Mouse (Mus musculus) gonadal fat pad, adult 2 months (tissue): ENCODE results near the gene Ndufs8. TPM values are rescaled to one million over a fixed set of nuclear protein-coding genes. Genes with fewer than 3 reads are reported as not detected.

Experiments
- DNase-seq: peaks from one replicate; pipeline ENCODE4 v3.0.0-alpha.2; 2012; ENCODE audit warnings: low read depth
- polyA plus RNA-seq: library from polyadenylated mRNA; depleted of rRNA; stranded (reverse); fragments of >200 nt; gene quantifications from 2 replicates; pipeline ENCODE4 v1.2.3, GENCODE M21; 2012

Ndufs8 gene
- polyA plus RNA-seq, 1 experiment: 260 TPM

- DNase-seq: no peak
Observed at GRCm38 (mm10) chr19:3931716-3932115, 19.1 kb upstream of the Ndufs8 start.

GRCm38 (mm10) chr19:3930262-3931057 is 17.9 kb upstream of the Ndufs8 start:
- no peak for DNase-seq

GRCm38 (mm10) chr19:3929211-3929941 is 16.8 kb upstream of the Ndufs8 start, which contains the start of gene Aldh3b1:
Gene Aldh3b1 (minus strand): TSS chr19:3929808.
- no peak for DNase-seq

GRCm38 (mm10) chr19:3928779-3929178 is 16.2 kb upstream of the Ndufs8 start:
- no peak for DNase-seq

- no peak for DNase-seq
Observed at GRCm38 (mm10) chr19:3927989-3928388, 15.4 kb upstream of the Ndufs8 start.

- no peak for DNase-seq
Observed at GRCm38 (mm10) chr19:3926685-3927084, 14.1 kb upstream of the Ndufs8 start.

- no peak for DNase-seq
Observed at GRCm38 (mm10) chr19:3926279-3926678, 13.7 kb upstream of the Ndufs8 start.

- no peak for DNase-seq
Observed at GRCm38 (mm10) chr19:3925859-3926258, 13.3 kb upstream of the Ndufs8 start.

GRCm38 (mm10) chr19:3924868-3925267 is 12.3 kb upstream of the Ndufs8 start:
- DNase-seq: no peak

- DNase-seq: no peak
Observed at GRCm38 (mm10) chr19:3924190-3924589, 11.6 kb upstream of the Ndufs8 start.

- no peak for DNase-seq
Observed at GRCm38 (mm10) chr19:3923586-3923985, 11.0 kb upstream of the Ndufs8 start.

GRCm38 (mm10) chr19:3922661-3923371 is 10.2 kb upstream of the Ndufs8 start:
- no peak for DNase-seq

- no peak for DNase-seq
Observed at GRCm38 (mm10) chr19:3919928-3920327, 7.4 kb upstream of the Ndufs8 start.

- no peak for DNase-seq
Observed at GRCm38 (mm10) chr19:3916727-3917126, 4.2 kb upstream of the Ndufs8 start.

- no peak for DNase-seq
Observed at GRCm38 (mm10) chr19:3914535-3914934, 2.0 kb upstream of the Ndufs8 start.

GRCm38 (mm10) chr19:3913692-3914091 is 1.1 kb upstream of the Ndufs8 start:
- no peak for DNase-seq

GRCm38 (mm10) chr19:3910206-3910605 is 2.4 kb downstream of the Ndufs8 start:
- no peak for DNase-seq

- no peak for DNase-seq
Observed at GRCm38 (mm10) chr19:3907876-3908660, 4.5 kb downstream of the Ndufs8 start.

- no peak for DNase-seq
Observed at GRCm38 (mm10) chr19:3906795-3907786, 5.5 kb downstream of the Ndufs8 start, which contains the start of gene Tcirg1. Gene Tcirg1 (minus strand): TSS chr19:3907133.

- no peak for DNase-seq
Observed at GRCm38 (mm10) chr19:3906326-3906725, 6.2 kb downstream of the Ndufs8 start.
